Mouse (Mus musculus): ENCODE data around the gene Tspan5.

The Tspan5 gene

DNA sequence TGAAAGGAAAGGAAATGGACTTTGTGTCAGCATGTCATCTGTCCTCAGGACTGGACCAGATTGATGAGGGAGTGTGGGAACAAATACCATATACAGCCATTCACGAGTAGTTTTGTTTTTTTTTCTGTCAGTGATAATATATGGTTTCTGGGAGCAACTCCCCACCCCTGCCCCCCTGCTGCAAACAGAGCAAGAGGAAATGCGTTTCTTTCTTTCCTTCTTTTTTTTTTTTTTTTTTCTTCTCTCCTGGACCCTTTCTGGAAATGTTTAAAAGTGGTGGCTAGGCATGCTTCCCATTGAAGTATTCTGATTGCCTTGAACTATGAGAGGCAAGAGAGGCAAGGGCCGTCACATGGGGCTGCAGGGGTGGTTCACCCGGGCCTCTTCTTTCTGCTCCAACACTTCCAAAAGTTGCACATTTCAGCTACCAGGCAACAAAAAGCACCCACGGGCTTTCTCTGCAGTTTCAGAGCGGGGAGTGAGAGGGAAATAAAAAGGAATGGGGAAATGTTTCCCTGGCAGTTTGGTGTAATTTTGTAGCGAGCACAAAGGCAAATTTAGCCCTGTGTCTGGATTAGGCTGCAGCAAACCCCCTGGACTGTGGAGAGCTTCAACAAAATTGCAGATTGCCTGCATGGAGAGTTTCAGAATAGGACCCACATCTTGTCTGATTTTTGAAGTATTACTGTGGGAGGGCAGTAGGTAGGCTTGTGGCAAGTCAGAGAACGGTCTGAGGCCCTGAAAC is 2.2 kb downstream of the Tspan5 start:
- DNase-seq: no peak

DNA sequence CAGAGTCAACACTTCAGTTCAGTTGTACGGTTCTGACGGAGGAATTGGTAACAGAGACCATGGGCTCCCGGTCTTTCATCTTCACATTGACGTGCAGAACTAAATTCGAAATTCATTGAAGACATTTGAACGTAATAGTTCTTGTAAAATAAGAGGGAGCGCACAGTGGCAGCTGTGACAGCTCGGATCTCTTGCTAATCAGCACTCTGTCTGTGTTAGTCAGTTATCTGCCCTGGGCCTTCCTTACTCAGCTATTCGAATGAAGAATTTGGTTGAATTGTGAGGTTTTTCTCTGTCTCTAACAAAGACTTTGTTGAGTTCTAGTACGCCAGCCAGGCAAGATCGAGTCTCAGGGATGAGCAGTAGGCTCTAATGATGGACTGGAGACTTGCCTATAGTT is 3.1 kb downstream of the Tspan5 start:
- no peak for DNase-seq

GRCm38 (mm10) chr3:138745596-138745995 is 3.6 kb downstream of the Tspan5 start:
- no peak for DNase-seq

GRCm38 (mm10) chr3:138746556-138746955 is 4.6 kb downstream of the Tspan5 start:
- DNase-seq: no peak

DNA sequence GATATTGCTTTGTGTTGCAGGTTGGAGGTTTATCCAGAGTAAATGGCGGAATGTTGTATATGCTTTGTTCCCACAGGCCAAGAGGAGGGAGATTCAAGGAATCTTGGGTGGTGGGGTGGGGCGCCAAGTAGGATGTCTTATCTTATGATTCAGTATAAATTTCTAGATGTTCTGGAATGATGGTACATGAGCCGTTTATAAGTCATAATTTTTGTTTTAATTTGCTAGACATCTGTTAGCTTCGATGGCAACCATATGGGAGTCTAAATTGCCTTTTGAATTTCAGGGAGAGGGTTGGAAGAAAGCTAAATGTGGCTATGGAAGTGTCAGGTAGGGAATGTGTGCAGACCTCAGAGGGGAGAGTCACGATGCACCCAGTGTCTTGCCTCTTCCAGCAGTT is 5.0 kb downstream of the Tspan5 start:
- DNase-seq: no peak

DNA sequence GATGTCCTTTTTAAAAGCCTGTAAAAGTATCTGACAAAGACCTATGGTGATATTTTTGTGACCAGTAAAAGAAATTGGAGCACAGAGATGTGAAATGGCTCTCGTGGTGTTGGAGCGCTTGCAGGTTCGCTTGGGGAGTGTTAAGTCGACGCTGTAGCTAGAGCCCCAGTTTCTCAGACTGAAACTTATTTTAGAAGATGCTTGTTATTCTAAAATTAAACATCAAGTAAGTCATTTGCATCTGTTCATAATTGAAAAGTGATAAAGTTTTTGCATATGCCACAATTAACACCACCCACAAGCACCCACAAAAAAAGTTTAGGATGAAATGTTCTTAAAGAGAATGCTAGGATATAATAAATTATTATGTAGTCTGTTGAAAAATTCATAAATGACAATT is 6.0 kb downstream of the Tspan5 start:
- no peak for DNase-seq

- no peak for DNase-seq
These were observed 7.7 kb downstream of the Tspan5 start for GRCm38 (mm10) chr3:138749645-138750044.

DNA sequence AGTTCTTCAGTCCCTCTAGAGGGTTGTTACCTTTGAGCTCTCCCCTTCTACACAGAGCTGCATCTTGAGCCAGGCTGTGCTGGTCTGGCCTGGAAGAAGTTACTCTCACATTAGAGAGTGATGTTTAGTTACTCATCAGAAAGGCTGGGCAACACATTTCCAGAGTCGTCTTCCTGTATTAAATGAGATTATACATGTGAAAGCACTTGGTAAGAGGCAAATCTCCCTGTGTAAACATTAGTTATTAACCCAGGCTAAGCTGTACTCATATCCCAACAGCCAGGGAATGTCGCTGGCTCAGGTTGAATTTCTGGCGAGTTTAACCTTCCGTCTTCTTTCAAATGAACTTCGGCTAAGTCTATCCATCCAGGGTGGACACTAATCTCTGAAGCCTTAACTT is 9.3 kb downstream of the Tspan5 start:
- DNase-seq: no peak

DNA sequence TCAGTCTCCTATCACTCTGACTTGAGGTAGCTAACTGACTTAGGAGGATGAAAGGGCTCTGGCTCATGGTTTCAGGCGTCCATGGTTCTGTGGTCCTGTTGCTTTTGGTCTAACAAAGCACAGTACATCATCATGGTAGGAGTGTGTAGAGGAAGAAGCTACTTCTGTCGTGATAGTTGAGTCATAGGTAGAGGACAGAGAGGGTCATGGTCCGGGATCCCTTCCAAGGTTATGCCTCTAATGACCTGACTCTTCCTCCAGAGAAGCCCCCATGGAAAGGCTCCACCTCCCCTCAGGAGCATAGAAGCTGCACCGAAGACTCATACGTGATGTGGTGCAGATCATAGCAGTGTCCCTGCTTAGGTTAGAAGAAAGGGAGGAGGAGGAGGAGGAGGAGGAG is 10.1 kb downstream of the Tspan5 start:
- no peak for DNase-seq

DNA sequence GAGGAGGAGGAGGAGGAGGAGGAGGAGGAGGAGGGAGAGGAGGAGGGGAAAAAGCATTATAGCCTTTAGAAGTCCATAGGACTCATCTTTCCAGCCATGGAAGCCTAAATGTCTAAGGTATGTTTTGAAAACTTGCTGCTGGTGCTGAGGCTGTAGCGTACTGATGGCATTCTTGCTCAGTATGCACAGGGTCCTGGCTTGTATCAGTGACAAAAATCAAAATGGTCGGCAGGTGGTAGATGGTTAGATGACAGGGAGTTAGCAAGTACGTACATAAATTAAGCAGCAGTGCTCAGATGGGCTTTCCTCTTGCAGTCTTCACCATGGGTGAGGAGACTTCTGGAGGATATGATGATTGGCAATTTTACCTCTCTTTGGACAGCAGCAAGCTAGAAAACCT is 10.8 kb downstream of the Tspan5 start:
- DNase-seq: no peak

DNA sequence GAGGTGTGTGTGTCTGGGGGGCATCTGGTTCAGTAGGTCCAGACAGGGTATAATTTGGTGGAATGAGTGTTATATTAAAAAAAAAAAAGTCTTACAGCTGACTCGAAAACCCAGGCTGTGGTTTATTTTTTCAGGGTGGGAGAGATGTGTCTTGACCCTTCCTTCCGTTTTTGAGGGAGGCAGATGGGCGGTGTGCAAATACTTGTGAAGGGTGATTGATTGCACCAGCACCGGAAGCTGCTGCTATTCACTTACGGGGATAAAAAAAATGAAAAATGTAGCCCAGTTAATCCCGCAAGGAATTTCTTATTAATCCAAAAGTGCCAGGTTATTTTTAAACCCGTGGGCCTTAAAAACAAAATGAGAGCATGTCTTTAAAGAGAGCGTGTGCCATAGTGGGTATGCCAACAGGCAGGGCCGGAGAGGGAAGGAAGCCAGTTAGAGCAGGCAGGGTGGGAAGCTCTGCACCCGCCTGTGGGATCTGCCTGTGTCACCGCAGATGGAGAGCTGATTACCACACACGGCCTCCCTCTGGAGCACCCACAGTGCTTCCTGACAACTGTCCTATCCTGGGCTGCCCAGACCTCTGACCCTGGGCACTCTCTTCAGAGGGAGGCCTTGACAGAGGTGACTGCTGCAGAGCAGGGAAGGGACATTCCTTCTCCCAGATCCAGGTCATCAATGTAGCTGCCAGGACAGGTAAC is 11.3 kb downstream of the Tspan5 start:
- peak; percentile 24 to 37 for DNase-seq

DNA sequence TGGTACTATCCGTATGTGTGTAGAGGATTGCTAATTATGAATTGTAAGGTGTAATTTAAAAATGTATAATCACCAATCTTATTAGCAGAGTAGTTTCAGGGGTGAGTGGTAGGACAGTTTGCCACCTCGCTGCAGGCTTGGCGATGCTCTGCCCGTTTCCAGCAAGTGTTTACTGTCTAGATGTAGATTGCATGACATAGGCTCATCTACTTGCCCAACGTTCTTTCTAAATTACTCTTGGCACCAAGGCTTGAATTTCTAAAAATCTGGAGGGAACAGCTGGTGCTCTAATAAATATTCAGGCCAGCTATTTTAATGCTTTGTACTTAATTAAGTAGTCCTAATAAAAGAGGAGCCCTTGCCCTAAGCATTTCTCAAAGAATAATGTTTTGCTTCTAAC is 12.3 kb downstream of the Tspan5 start:
- no peak for DNase-seq

DNA sequence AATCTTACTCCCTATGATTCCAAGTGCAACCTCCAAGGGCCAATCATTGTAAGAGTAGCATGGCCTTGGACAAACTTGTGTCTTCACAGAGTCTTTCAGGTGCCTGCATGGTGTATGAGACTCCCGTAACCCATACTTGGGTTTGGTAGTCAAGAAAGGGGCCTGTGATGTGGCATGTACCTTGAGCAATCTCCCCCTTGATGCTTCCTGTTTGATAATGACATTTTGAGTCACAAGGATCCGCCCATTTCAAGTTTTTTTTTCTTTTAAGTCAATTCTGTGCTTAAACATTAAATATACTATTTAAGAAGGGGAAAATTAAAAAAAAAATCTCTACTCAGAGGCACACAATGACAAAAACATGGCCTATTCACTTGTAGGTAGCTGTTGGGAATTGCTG is 15.3 kb downstream of the Tspan5 start:
- no peak for DNase-seq

DNA sequence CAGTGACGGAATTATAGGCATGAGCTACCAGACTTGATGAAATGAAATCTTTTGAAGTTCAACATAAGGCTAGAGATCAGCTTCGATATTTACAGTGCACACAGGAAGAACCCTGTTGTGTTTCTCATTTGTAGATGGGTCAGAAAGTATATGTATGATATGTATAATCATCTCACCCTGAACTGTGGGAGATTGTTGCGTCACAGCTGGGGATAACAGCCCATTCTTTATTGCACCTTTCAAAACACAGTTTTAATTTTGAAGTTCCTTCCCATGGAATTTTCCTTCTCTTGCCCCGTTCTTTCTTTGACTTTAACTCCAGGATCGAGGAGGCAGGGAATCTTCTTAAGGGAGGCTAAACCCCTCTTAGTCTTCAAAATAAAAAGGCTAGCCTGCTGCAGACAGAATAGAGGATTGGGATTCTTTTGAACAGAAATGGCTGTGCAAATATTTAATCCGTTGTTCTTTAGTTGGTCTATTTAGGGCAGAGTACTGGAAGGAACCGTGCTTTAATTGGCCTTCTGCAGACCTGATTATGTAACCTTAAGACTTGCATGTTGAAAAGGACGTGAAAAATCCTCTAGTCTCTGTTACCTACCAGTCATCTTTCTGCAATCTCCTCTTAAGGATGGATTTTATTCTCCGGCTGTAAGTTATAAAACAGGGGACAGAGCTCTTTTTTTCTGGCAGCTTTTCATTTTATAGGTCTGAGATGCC is 18.1 kb downstream of the Tspan5 start:
- DNase-seq: no peak

DNA sequence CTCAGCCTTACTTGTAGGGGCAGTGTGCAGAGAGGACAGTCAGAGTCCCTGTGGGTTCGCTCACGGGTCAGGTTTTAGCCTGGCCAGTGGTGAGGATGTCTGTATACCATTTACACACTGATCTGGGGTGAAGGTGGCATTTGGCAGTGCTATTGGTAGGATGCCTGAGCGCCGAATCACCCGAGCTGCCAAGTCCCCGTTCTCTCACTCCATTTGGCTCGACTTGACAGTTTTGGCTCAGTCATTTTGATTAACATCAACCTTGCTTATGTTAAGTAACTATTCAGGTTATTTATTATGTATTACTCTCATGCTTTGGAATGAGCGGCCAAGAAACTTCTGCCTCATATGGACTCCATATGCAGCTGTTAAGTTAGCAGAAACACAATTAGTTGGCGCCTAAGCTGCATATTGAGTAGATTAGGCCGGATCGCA is 18.7 kb downstream of the Tspan5 start:
- no peak for DNase-seq

DNA sequence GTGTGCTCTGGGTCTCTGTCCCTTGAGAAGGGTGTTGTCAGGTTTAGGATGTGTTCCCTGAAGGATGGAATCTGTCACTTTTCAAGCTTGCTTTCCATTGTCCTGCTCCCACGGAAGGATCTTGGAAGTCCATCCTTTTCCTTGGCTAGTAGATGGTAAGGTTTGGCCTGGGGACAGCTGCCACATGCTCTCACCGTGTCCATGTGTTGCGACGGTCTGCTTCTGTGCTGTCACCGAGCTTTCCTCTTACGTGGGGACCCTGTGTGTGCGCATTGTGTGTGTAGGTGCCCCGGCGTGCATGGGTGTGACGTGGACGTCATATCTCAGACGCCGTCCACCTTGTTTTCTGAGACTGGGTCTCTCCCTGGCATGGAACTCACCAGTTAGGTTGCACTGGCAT is 19.5 kb downstream of the Tspan5 start:
- no peak for DNase-seq

GRCm38 (mm10) chr3:138763941-138764340 is 21.9 kb downstream of the Tspan5 start:
- DNase-seq: no peak

- DNase-seq: no peak
These were observed 22.8 kb downstream of the Tspan5 start for GRCm38 (mm10) chr3:138764782-138765181.

- DNase-seq: no peak
These were observed 25.0 kb downstream of the Tspan5 start for GRCm38 (mm10) chr3:138767034-138767433.

- no peak for DNase-seq
These were observed 26.6 kb downstream of the Tspan5 start for GRCm38 (mm10) chr3:138768541-138769093.

- DNase-seq: no peak
These were observed 28.8 kb downstream of the Tspan5 start for GRCm38 (mm10) chr3:138770650-138771331.

DNA sequence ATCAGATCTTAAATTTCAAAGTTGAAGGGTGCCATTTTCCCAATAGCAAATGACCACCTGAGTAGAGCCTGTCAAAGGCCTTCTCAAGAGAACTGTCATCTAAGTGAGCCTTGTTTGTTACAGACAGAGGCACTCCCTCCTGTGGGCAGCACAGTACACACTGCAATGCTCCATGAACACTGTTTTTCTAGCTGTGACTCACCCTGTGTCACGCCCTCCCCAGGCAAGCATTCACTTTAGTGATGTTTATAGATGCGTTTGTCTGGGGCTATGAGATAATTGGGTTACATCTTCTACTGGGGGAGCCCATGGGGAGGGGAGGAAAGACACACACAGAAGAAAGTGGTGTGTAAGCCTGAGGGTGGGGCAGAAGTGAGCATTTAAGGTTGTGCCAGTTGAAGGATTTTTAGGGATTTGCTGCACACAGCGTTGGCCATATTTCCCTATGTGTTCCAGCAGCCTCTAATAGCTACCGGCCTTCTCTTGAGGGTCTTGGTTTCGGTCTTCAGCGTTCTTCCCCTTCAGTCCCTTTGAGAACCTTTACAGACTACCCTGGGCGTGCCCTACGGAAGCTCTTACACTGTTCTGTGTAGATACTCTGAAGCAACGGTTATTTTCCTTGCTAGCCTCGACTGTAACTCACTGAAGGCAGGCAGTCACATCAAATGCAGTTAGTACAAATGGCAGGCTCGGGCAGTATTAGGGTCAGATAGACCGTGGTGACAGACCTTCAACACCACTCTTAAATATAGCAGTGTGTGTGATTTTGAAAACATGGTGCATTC is 29.7 kb downstream of the Tspan5 start:
- no peak for DNase-seq
